Mouse (Mus musculus): ENCODE data around the gene Slamf9.

GRCm38 (mm10) chr1:172468301-172468877 is 6.8 kb upstream of the Slamf9 start:
- TF ChIP-seq CTCF (IDR thresholded peaks at IDR 0.05; ENCODE audit: low read depth) (no peak), EP300 (IDR thresholded peaks at IDR 0.05; ENCODE audit: low read depth) (no peak)

Data from liver, postnatal 0 days (tissue).